Mouse (Mus musculus): ENCODE data around the gene Tsc22d3.

DNA sequence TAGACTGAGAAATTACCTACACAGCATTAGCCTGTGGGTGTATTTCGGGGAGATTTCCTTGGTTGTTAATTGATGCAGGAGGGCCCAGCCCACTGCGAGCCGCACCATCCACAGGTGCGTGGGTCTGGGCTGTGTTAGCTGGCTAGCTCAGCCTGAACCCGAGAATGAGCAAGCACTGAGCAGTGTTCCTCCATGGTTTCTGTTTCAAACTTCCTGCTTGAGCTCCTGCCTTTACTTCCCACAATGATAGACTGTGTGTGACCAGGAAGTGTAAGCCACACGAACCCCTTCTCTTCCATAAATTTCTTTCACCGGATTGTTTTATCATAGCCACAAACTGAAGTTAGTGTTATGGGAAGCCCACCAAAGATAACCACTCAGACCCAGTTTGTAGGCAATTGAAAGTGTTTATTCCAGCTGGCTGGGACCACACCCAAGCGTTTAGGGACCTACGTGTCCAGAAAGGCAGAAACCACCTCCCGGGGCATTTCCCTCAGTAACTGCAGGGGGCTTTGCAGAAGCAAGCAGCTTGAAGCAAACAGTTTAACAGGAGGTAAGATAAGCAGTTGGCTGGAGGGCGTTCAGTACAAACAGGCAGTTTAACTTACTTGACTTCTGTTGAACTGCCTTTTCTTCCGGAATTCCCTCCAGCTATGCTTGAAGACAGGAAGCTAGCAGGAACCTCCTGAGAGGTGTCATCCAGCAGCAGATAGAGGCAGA is 24.6 kb upstream of the Tsc22d3 start:
- TF ChIP-seq CTCF (conservative IDR thresholded peaks at IDR 0.05 in 1 of 2, IDR thresholded peaks at IDR 0.05 in 1 of 2; ENCODE audit: low read depth in 2 of 2, low read length in 2 of 2) = no peak
- no peak for TF ChIP-seq SIN3A (IDR thresholded peaks at IDR 0.05; ENCODE audit: low read length)
- no peak for TF ChIP-seq USF1 (IDR thresholded peaks at IDR 0.05; ENCODE audit: low read depth, low read length)
- no peak for TF ChIP-seq PAX5 (IDR thresholded peaks at IDR 0.05; ENCODE audit: low read length)
- no peak for TF ChIP-seq BHLHE40 (IDR thresholded peaks at IDR 0.05; ENCODE audit: low read depth, low read length)
- TF ChIP-seq RAD21 (IDR thresholded peaks at IDR 0.05; ENCODE audit: low read depth, low read length) = no peak
- TF ChIP-seq POLR2A (IDR thresholded peaks at IDR 0.05; ENCODE audit: low read depth, low read length) = no peak
- no peak for TF ChIP-seq USF2 (conservative IDR thresholded peaks at IDR 0.05; ENCODE audit: low read depth, low read length)
- TF ChIP-seq JUND (conservative IDR thresholded peaks at IDR 0.05; ENCODE audit: low read depth, low read length) = no peak
- no peak for TF ChIP-seq MAZ (IDR thresholded peaks at IDR 0.05; ENCODE audit: low read depth, low read length)
- no peak for TF ChIP-seq GABPA (IDR thresholded peaks at IDR 0.05; ENCODE audit: insufficient replicate concordance, low read depth, low read length)
- no peak for TF ChIP-seq NRF1 (IDR thresholded peaks at IDR 0.05; ENCODE audit: low read depth, low read length)
- no peak for TF ChIP-seq MAX (IDR thresholded peaks at IDR 0.05; ENCODE audit: low read length)
- TF ChIP-seq ZC3H11A (IDR thresholded peaks at IDR 0.05; ENCODE audit: low read depth, low read length) = no peak

Data from CH12.LX (cell line).